Mouse (Mus musculus) liver, embryonic 15.5 days (tissue): Measurements from ENCODE around the gene Cdk12. TPM values are rescaled to one million over a fixed set of nuclear protein-coding genes. Genes with fewer than 3 reads are reported as not detected.

ENCODE experiments used
- ATAC-seq: fragments of 200-750 bp; cut with Nextera tagmentation; 2 replicates; pipeline ENCODE4 v1.8.0; 2017; ENCODE audit warnings: moderate number of reproducible peaks, mild to moderate bottlenecking, moderate library complexity; ENCODE audit not compliant: insufficient read depth
- H3K27ac ChIP-seq: fragments of 300-500 bp; sonication (generic); replicated peaks from 2 replicates; pipeline ENCODE4 v1.5.1; 2015; ENCODE audit warnings: mild to moderate bottlenecking, inconsistent platforms
- H3K27me3 ChIP-seq: fragments of 300-500 bp; sonication (generic); 2 replicates; pipeline ENCODE4 v1.6.1; 2015; ENCODE audit warnings: mild to moderate bottlenecking, inconsistent platforms
- H3K36me3 ChIP-seq: fragments of 300-500 bp; sonication (generic); replicated peaks from 2 replicates; pipeline ENCODE4 v1.6.1; 2015; ENCODE audit warnings: moderate library complexity, mild to moderate bottlenecking, inconsistent platforms
- H3K4me1 ChIP-seq: fragments of 300-500 bp; sonication (generic); replicated peaks from 2 replicates; pipeline ENCODE4 v1.6.1; 2015; ENCODE audit warnings: inconsistent platforms
- H3K4me2 ChIP-seq: fragments of 300-500 bp; sonication (generic); 2 replicates; pipeline ENCODE4 v1.6.1; 2015; ENCODE audit warnings: moderate library complexity, mild to moderate bottlenecking, inconsistent platforms
- H3K4me3 ChIP-seq: fragments of 300-500 bp; sonication (generic); replicated peaks from 2 replicates; pipeline ENCODE4 v1.5.1; 2015; ENCODE audit warnings: mild to moderate bottlenecking, inconsistent platforms
- H3K9ac ChIP-seq: fragments of 300-500 bp; sonication (generic); 2 replicates; pipeline ENCODE4 v1.6.1; 2015; ENCODE audit warnings: moderate library complexity, mild to moderate bottlenecking, inconsistent platforms
- H3K9me3 ChIP-seq: fragments of 300-500 bp; sonication (generic); replicated peaks from 2 replicates; pipeline ENCODE4 v1.6.1; 2016; ENCODE audit warnings: inconsistent platforms
- WGBS: fragments of 180-500 bp; shearing (Covaris S2); methylation state at CpG from one replicate; pipeline ENCODE4 v1.1.7; 2015; ENCODE audit warnings: mixed read lengths; ENCODE audit not compliant: insufficient replicate concordance; 5-methylcytosine and 5-hydroxymethylcytosine counted together
- polyA plus RNA-seq: library from polyadenylated mRNA; unstranded; fragments of >200 nt; fragmentation: Nextera tagmentation; extraction: Ambion mirVana; gene quantifications from 2 replicates; pipeline ENCODE4 v1.2.1, GENCODE M21; 2015

Gene Cdk12
- polyA plus RNA-seq, 1 experiment from 2014 or later: 5.3 TPM

DNA sequence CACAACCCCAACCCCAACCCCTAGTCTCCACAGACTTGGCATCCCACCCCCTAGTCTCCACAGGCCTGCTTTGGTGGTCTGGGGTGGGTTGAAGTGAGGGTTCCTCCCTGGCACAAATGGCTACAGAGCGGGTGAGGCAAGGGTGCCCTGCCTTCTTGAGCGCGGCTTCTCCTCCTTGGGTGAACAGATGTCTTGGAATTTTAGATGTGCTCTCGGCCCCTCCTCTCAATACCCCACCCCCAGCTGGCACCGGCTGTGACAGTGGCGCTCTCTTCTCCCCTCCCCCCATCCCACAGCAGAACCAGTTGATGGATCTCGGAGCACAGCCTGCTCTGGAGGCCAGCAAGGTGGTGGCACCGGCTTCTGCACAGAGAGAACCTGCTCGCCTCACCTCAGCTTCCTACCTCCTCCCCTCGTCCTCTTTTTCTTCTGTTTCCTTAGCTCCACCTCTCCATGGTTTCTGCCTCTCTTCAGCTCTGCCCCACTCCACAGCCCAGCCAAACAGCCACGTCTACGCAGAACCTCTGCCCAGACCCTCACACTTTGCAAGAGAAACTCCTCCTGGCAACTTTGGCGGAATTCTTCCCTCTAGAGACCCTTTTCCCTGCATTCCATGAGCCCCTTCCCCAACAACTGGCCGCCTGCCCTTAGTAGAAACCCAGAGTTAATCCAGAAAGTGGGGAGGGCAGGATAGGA, 115.7 kb downstream of the Cdk12 start:
- no peaks in the 10 kb centered on the region for H3K36me3 ChIP-seq
- H3K4me2 ChIP-seq: no peak overlapping the region
- H3K9me3 ChIP-seq: no peaks in the 10 kb centered on the region
- H3K4me1 ChIP-seq: no peaks in the 10 kb centered on the region
- no peak overlapping the region for H3K4me3 ChIP-seq
- no peak for ATAC-seq
- 2% methylated on average over 14 of the region's 14 CpGs for WGBS
- H3K9ac ChIP-seq: no peak overlapping the region
- no peak overlapping the region for H3K27ac ChIP-seq
- H3K27me3 ChIP-seq: peaks cover 100% of the 10 kb centered on the region

DNA sequence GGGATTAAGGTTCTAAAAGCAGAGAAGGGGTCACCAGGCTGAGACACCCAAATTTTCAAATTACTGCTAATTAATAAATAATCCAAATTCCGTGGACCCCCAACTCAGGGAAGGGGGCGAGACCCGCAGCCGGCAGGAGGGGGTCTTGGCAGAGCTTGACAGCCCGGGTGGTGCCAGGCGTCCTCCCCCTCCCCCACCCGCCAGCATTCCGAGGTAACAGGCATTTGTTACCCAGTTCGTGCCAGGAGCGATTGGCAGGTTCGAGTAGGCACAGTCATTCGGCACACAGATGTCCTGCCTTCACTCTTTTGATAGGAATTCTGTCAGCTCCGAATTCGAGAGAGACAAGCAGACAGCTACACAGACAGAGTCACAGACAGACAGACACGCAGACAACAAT, 116.3 kb downstream of the Cdk12 start:
- no peaks in the 10 kb centered on the region for H3K36me3 ChIP-seq
- H3K9me3 ChIP-seq: no peaks in the 10 kb centered on the region
- no peaks in the 10 kb centered on the region for H3K4me1 ChIP-seq
- no peak overlapping the region for H3K4me3 ChIP-seq
- no peak overlapping the region for H3K9ac ChIP-seq
- H3K4me2 ChIP-seq: no peak overlapping the region
- no peak overlapping the region for H3K27ac ChIP-seq
- ATAC-seq: no peak
- WGBS: 3% methylated on average over 15 of the region's 15 CpGs
- peaks cover 100% of the 10 kb centered on the region for H3K27me3 ChIP-seq

DNA sequence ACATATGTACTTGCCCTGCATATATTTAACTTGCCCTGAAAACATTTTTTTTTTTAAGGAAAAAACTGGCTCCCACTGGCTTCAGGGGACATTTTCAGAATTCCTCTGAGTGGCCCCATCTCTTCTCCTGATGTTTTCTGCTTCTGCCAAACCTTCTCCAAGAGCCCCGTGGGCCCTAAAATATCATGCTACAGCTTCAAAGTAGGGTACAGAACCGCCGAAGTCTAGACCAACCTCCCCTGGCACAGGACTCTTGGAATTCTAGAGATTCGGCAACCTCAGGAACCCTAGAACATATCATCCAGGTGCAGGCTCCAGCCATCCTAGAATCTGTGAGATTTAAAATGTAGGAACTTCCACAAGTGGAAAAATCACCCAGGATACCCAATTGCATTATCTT, 116.7 kb downstream of the Cdk12 start:
- WGBS: 13% methylated on average over 4 of the region's 4 CpGs
- Histone ChIP-seq H3K4me3 (no peak overlapping the region), H3K27me3 (peaks cover 100% of the 10 kb centered on the region), H3K4me1 (no peaks in the 10 kb centered on the region), H3K4me2 (no peak overlapping the region), H3K36me3 (no peaks in the 10 kb centered on the region), H3K27ac (no peak overlapping the region), H3K9me3 (no peaks in the 10 kb centered on the region), H3K9ac (no peak overlapping the region)
- no peak for ATAC-seq

DNA sequence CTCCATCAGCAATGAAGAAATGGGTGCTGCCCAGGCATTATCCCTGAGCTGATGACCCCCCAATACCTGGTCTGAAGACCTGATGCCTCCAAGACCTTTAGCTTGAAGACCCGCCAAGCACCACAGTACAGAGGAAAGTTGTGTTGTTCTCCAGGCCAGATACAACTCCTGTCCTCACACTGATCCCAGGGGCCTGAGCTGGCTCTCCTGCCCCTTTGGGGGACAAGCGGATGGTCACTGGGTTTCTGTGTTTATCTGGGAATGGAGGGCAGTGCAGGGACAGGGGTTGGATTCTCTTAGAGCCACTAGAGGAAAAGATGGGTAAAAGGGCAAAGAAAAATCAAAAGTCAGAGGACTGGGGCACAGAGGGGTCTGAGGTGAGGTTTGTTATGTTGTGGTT, 117.1 kb downstream of the Cdk12 start:
- H3K9ac ChIP-seq: no peak overlapping the region
- H3K9me3 ChIP-seq: no peaks in the 10 kb centered on the region
- H3K4me1 ChIP-seq: no peaks in the 10 kb centered on the region
- ATAC-seq: no peak
- WGBS: 8% methylated on average over 2 of the region's 2 CpGs
- no peak overlapping the region for H3K4me2 ChIP-seq
- no peak overlapping the region for H3K4me3 ChIP-seq
- peaks cover 100% of the 10 kb centered on the region for H3K27me3 ChIP-seq
- no peak overlapping the region for H3K27ac ChIP-seq
- H3K36me3 ChIP-seq: no peaks in the 10 kb centered on the region

DNA sequence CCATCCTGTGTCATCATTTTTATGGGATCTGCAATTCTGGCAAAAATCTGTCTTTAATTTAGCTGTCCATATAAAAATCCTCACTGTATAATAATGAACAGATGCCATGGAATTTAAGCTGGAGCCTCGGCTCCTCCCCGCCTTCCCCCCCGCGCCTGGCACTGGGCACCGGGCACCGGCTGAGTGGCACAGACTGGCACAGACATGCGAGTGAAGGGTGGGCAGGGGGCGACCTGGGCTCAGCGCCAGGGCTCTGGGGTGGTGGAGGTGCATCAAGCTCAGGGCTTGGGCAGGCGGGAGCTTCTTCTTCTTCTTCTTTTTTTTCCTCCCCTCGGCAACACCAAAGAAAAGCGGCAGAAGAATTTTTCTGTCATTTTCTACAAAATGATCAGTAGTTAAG, 117.5 kb downstream of the Cdk12 start:
- peaks cover 100% of the 10 kb centered on the region for H3K27me3 ChIP-seq

DNA sequence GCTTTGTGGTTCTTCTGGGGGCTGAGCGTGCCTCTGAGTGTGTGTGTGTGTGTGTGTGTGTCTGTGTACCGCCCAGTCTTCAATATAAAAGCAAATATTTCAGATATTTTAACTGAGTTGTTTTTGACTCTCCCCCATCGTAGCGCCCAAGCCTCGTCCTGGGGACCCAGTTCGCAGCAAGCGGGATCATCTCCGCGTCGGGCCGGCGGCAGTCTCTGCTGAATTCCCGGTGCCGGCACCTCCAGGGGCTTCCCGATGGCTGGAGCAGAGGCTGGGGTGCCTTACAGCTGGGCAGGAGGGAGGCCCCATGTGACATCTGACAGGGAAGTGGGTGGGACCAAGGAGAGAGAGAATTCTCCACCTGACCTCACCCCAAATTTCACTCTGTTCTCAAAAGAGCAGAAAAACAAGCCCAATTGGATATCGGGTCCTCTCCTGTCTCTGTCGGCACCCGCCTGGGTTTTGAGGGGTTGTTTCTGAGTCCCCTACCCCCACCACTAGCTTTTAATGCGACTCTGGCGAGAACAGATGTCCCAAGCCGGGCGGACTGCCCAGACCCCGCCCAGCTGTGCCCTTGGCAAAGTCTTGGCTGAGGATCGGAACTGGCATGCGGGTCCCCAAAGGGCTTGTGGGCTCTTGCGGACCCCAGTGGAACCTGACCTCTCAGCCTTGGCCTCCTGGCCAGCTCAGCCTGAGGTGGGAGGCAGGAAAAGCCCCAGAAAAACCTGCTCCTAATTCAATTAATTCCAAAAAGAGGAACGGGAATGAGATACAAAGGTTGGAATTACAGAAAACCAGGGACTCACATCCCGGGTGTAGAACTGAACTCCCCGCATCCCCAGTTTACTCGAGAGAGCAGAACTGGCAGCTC, 118.2 kb downstream of the Cdk12 start:
- Histone ChIP-seq H3K4me3 (no peak overlapping the region), H3K27me3 (peaks cover 100% of the 10 kb centered on the region), H3K4me1 (no peaks in the 10 kb centered on the region), H3K27ac (no peak overlapping the region), H3K36me3 (no peaks in the 10 kb centered on the region), H3K9me3 (no peaks in the 10 kb centered on the region), H3K9ac (no peak overlapping the region), H3K4me2 (no peak overlapping the region)
- WGBS: 3% methylated on average over 30 of the region's 30 CpGs
- no peak for ATAC-seq

More for the DNA sequence above, 117.5 kb downstream of the Cdk12 start:
- Histone ChIP-seq H3K9me3 (no peaks in the 10 kb centered on the region), H3K36me3 (no peaks in the 10 kb centered on the region), H3K4me3 (no peak overlapping the region), H3K4me2 (no peak overlapping the region), H3K27ac (no peak overlapping the region), H3K9ac (no peak overlapping the region), H3K4me1 (no peaks in the 10 kb centered on the region)
- no peak for ATAC-seq
- 9% methylated on average over 12 of the region's 12 CpGs for WGBS

DNA sequence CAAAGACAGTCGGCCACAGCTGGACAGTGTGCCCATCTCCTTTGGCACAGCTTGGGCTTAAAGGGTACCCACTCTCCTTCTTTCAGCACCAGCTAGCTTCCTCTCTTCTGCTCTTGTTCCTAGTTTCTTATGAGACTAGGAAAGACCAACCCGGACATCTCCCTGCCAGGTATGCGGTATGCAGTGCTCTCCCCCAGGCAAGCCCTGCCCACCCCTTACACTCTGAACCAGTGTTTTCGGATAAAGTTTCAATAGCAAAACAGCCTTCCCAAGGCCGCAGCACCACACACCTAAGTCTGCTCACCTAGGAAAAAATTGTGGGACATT, 118.8 kb downstream of the Cdk12 start:
- H3K4me1 ChIP-seq: no peaks in the 10 kb centered on the region
- no peak overlapping the region for H3K4me3 ChIP-seq
- 9% methylated on average over 5 of the region's 5 CpGs for WGBS
- no peaks in the 10 kb centered on the region for H3K9me3 ChIP-seq
- no peak overlapping the region for H3K9ac ChIP-seq
- no peaks in the 10 kb centered on the region for H3K36me3 ChIP-seq
- peaks cover 100% of the 10 kb centered on the region for H3K27me3 ChIP-seq
- H3K27ac ChIP-seq: no peak overlapping the region
- H3K4me2 ChIP-seq: no peak overlapping the region
- ATAC-seq: no peak

DNA sequence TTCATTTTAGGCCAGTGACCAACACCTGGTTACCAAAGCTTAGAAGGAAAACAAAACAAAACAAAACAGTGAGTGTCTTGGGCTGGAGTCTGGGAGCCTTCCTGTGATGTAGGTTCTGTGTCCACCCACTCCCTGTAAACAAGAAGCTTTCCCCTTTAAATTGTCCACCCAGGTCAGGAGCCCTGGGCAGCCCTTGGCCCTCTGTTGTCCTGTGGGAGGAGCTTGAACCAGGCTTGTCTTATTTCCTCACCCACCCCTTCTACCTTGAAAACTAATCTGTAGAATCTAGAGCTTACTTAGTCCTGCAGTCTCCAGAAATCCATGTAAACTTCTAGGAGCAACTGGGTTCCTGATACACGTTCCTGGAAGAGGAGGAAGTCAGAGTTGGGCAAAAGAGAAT, 119.3 kb downstream of the Cdk12 start:
- ATAC-seq: no peak
- no peak overlapping the region for H3K27ac ChIP-seq
- peaks cover 3% of the 10 kb centered on the region; the same call in 1 of the 2 replicates for H3K4me1 ChIP-seq
- H3K4me2 ChIP-seq: no peak overlapping the region
- H3K36me3 ChIP-seq: no peaks in the 10 kb centered on the region
- 0% methylated on average over 1 of the region's 1 CpGs for WGBS
- no peak overlapping the region for H3K4me3 ChIP-seq
- no peak overlapping the region for H3K9ac ChIP-seq
- no peaks in the 10 kb centered on the region for H3K9me3 ChIP-seq
- peaks cover 100% of the 10 kb centered on the region for H3K27me3 ChIP-seq

DNA sequence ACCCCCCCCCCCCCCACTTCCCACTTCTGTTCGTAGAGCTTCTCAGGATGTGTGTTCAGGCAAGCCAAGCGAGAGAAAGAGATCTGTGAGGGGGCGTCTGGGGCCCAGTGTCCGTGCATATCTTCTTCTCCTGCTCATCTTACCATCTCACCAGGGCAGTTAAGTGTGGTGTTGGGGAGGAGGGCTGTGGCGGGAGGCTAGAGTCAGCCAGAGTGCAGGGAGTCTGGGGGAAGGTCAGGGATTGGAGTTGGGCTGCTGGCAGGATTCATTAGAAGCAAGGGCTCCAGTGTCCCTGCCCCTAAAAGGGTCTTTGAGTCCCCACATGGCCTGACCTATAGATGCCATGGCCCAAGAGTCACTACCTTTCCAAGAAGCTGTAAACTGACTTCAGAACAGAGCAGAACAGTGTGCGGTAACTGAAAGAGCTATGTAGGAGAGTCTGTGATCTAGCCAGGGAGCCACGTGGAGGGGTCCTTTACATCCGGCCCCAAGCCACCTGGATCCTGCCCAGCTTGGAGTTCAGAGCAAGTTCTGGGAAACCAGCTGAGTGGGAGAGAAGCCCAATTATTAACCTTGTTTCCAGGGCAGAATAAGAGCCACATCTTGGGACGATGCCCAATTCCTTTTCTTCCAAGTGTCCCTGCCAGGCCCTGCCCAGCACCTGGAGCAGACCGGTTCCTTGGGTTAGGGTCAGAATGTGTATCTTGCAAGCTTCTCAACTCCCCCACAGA, 120.4 kb downstream of the Cdk12 start:
- no peak overlapping the region for H3K9ac ChIP-seq
- ATAC-seq: no peak
- H3K27ac ChIP-seq: no peak overlapping the region
- peaks cover 14% of the 10 kb centered on the region for H3K4me1 ChIP-seq
- no peaks in the 10 kb centered on the region for H3K9me3 ChIP-seq
- 4% methylated on average over 10 of the region's 10 CpGs for WGBS
- H3K27me3 ChIP-seq: peaks cover 100% of the 10 kb centered on the region
- no peaks in the 10 kb centered on the region for H3K36me3 ChIP-seq
- H3K4me2 ChIP-seq: no peak overlapping the region
- H3K4me3 ChIP-seq: no peak overlapping the region

DNA sequence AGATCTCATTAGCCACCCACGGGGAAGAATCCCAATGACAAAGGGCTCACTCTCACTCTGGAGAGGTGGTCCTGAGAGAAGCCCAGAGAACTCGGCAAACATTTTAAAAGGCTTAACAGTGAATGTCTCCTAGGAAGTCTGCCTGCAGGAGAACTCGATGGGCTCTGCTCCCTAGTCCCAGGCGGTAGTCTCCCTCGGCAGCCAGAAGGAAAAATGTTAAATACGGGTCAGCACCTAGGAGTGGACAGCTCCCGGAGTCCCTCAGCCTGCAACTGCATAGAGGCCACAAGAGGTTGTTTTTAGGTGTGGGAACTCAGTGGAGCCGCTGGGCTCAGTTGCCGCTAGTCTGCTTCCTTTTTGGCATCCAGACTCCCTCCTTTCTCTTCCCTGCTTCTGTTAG, 121.1 kb downstream of the Cdk12 start:
- Histone ChIP-seq H3K9ac (no peak overlapping the region), H3K4me1 (peaks cover 15% of the 10 kb centered on the region), H3K36me3 (no peaks in the 10 kb centered on the region), H3K4me2 (no peak overlapping the region), H3K4me3 (no peak overlapping the region), H3K27ac (no peak overlapping the region), H3K27me3 (peaks cover 100% of the 10 kb centered on the region), H3K9me3 (no peaks in the 10 kb centered on the region)
- ATAC-seq: no peak
- 3% methylated on average over 9 of the region's 9 CpGs for WGBS

DNA sequence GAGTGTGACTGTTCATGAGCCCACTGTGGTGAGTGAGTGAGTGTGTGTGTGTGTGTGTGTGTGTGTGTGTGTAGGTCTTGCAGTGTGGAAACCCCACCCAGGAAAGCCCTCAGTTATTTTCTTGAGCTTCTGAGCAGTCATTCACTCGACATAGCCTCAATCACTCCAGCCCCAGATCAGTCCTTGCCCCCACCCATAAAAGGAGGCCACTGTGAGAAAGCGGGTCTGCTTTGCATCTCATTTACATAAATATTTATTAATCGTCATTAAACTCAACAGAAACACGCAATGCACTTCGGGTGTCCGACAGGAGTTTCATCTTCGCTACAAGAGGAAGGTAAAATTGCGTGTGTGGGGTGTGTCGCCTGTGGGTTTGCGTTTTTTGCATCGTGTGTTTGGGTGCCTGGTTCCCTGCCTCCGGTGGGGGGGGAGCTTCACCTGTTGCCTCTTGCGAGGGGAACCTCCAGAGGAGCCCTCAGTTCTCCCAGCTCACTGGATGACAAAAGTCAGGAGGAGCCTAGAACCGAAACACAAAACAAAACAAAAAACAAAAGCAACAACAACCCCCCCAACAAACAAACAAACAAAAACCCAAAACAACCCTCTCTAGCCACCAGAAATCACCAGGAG, 122.4 kb downstream of the Cdk12 start:
- Histone ChIP-seq H3K4me2 (no peak overlapping the region), H3K9me3 (no peaks in the 10 kb centered on the region)
- WGBS: 4% methylated on average over 14 of the region's 14 CpGs

More for the DNA sequence above, 122.4 kb downstream of the Cdk12 start:
- no peak overlapping the region for H3K4me3 ChIP-seq
- no peak for ATAC-seq
- H3K27me3 ChIP-seq: peaks cover 100% of the 10 kb centered on the region
- H3K27ac ChIP-seq: no peak overlapping the region
- no peak overlapping the region for H3K9ac ChIP-seq
- H3K4me1 ChIP-seq: peaks cover 15% of the 10 kb centered on the region
- no peaks in the 10 kb centered on the region for H3K36me3 ChIP-seq
